Mouse (Mus musculus) liver, embryonic 11.5 days (tissue): ENCODE results near the gene Sh3bgrl2. TPM values are rescaled to one million over a fixed set of nuclear protein-coding genes. Genes with fewer than 3 reads are reported as not detected.

Experiments used
- ATAC-seq: fragments of 200-750 bp; cut with Nextera tagmentation; replicated peaks from 2 replicates; pipeline ENCODE4 v1.8.0; 2017; ENCODE audit warnings: moderate number of reproducible peaks, mild to moderate bottlenecking, moderate TSS enrichment, moderate library complexity; ENCODE audit not compliant: low FRiP score
- DNase-seq: peaks from one replicate; pipeline ENCODE4 v3.0.0-alpha.2; 2017; ENCODE audit warnings: low spot score
- H3K27ac ChIP-seq: fragments of 300-500 bp; sonication (generic); 2 replicates; pipeline ENCODE4 v1.5.1; 2014; ENCODE audit warnings: mild to moderate bottlenecking, low read depth, low read length, control low read depth
- H3K27me3 ChIP-seq: fragments of 300-500 bp; sonication (generic); replicated peaks from 2 replicates; pipeline ENCODE4 v1.6.1; 2014; ENCODE audit warnings: low read length, mixed read lengths; ENCODE audit not compliant: control insufficient read depth, insufficient read depth
- H3K36me3 ChIP-seq: fragments of 300-500 bp; sonication (generic); 2 replicates; pipeline ENCODE4 v1.6.1; 2014; ENCODE audit warnings: mild to moderate bottlenecking, low read length, moderate library complexity, mixed read lengths; ENCODE audit not compliant: control insufficient read depth, insufficient read depth
- H3K4me1 ChIP-seq: fragments of 300-500 bp; sonication (generic); replicated peaks from 2 replicates; pipeline ENCODE4 v1.6.1; 2014; ENCODE audit warnings: low read length, mixed read lengths; ENCODE audit not compliant: control insufficient read depth, insufficient read depth
- H3K4me2 ChIP-seq: fragments of 300-500 bp; sonication (generic); 2 replicates; pipeline ENCODE4 v1.6.1; 2014; ENCODE audit warnings: mild to moderate bottlenecking, control low read depth, moderate library complexity
- H3K4me3 ChIP-seq: fragments of 300-500 bp; sonication (generic); 2 replicates; pipeline ENCODE4 v1.5.1; 2014; ENCODE audit warnings: low read depth, low read length, control low read depth
- H3K9ac ChIP-seq: fragments of 300-500 bp; sonication (generic); 2 replicates; pipeline ENCODE4 v1.6.1; 2014; ENCODE audit warnings: low read depth, low read length, control low read depth
- H3K9me3 ChIP-seq: fragments of 300-500 bp; sonication (generic); 2 replicates; pipeline ENCODE4 v1.6.1; 2016; ENCODE audit warnings: low read length, inconsistent platforms, mixed read lengths; ENCODE audit not compliant: control insufficient read depth
- WGBS: fragments of 180-500 bp; shearing (Covaris S2); extraction: QIAGEN DNeasy Blood & Tissue Kit; methylation state at CpG from one replicate; pipeline ENCODE4 v1.1.7; 2014; 5-methylcytosine and 5-hydroxymethylcytosine counted together
- polyA plus RNA-seq: library from polyadenylated mRNA; unstranded; fragments of >200 nt; fragmentation: Nextera tagmentation; extraction: Ambion mirVana; gene quantifications from 2 replicates; pipeline ENCODE4 v1.2.1, GENCODE M21; 2014

Sh3bgrl2 gene
- polyA plus RNA-seq, 1 experiment from 2014 or later: 17.2 TPM

DNA sequence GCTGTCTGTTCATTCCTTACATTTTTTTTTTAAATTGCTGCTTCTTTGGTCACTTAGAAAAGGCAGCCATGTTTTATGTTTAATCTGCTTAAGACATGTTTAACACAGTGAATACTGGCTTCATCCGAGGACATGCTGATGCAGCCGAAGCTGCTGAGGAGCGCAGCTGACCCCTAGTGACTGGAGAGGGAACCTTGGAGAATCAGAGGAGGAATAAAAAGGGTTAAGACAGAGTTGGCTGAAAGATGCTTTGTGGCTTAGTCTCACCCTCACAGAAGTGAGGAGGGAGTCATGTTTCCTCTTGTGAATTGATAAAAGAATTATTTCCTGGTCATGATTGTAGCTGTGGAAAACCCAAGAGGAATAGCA, 28.5 kb downstream of the Sh3bgrl2 start:
- H3K4me2 ChIP-seq: no peak overlapping the region
- ATAC-seq: no peak

DNA sequence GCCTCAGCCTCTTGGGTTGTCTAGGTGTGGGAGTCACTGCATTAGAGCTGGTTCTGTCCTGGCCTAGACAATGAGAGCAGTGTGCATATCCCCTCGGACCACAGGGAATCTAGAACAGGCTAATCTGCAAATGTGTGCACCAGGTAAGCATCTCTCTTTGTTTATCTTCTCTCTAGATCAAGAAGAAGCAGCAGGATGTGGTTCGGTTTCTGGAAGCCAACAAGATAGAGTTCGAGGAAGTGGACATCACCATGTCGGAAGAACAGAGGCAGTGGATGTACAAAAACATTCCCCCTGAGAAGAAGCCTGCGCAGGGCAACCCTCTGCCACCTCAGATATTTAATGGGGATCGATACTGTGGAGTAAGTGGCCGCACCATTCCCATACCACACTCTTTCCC, 29.1 kb downstream of the Sh3bgrl2 start:
- 76% methylated on average over 7 of the region's 7 CpGs for WGBS
- Histone ChIP-seq H3K36me3 (no peaks in the 10 kb centered on the region), H3K4me1 (peaks cover 3% of the 10 kb centered on the region; the same call in 1 of the 2 replicates), H3K27ac (no peak overlapping the region), H3K9ac (no peak overlapping the region), H3K4me3 (no peak overlapping the region), H3K4me2 (no peak overlapping the region), H3K27me3 (no peaks in the 10 kb centered on the region), H3K9me3 (no peaks in the 10 kb centered on the region)
- no peak; the same call in 1 of the 2 replicates for ATAC-seq
- DNase-seq: no peak

More for the DNA sequence above, 28.5 kb downstream of the Sh3bgrl2 start:
- Histone ChIP-seq H3K27me3 (no peaks in the 10 kb centered on the region), H3K4me3 (no peak overlapping the region), H3K36me3 (no peaks in the 10 kb centered on the region), H3K9me3 (no peaks in the 10 kb centered on the region), H3K4me1 (peaks cover 3% of the 10 kb centered on the region; the same call in 1 of the 2 replicates), H3K9ac (no peak overlapping the region), H3K27ac (no peak overlapping the region)
- 41% methylated on average over 3 of the region's 3 CpGs for WGBS
- DNase-seq: no peak

DNA sequence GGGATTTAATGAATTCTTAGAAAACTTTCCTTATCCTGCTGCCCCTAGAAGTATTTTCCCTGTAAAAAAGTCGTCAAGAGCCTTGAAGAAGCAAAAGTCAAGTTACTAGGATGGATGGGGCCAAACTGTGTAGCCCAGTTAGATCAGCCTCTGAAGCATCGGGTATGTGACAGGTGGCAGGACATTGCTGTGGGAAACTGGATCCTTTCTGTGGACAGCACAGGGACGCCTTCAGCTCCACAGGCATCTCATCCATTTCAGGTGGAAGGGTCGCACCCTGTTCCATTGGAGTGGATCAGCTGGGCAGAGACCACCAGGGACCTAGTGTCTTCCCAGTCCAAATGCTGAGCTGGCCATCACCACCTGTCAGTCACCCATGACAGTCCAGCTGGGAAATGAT, 30.9 kb downstream of the Sh3bgrl2 start:
- ATAC-seq: no peak
- no peak overlapping the region for H3K4me3 ChIP-seq
- no peaks in the 10 kb centered on the region for H3K36me3 ChIP-seq
- no peak overlapping the region for H3K4me2 ChIP-seq
- H3K9me3 ChIP-seq: no peaks in the 10 kb centered on the region
- no peaks in the 10 kb centered on the region for H3K27me3 ChIP-seq
- H3K9ac ChIP-seq: no peak overlapping the region
- H3K4me1 ChIP-seq: no peaks in the 10 kb centered on the region
- H3K27ac ChIP-seq: no peak overlapping the region
- WGBS: 66% methylated on average over 4 of the region's 4 CpGs
- no peak for DNase-seq

DNA sequence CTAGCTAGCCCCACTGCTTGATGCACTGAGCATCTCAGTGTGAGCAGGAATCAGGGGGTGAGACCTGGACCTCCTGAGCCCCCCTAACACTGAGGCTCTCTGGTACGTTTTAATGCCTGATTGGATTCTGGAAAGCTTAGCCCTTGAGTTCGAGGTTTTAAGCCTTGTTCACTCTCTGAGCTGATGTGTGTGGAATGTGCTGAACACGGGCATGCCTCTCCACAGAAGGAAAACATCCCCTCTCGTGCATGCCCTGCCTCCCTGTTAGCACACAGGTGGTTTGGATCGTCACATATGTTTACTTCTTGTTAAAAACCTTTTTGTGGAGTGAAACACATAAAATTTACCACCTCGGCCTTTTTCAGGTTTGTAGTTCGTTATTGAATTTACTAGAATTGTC, 34.6 kb downstream of the Sh3bgrl2 start:
- H3K4me1 ChIP-seq: no peaks in the 10 kb centered on the region
- no peaks in the 10 kb centered on the region for H3K27me3 ChIP-seq
- no peak overlapping the region for H3K27ac ChIP-seq
- H3K4me3 ChIP-seq: no peak overlapping the region
- H3K9ac ChIP-seq: no peak overlapping the region
- WGBS: 68% methylated on average over 7 of the region's 7 CpGs
- no peaks in the 10 kb centered on the region for H3K9me3 ChIP-seq
- ATAC-seq: no peak
- DNase-seq: no peak
- no peak overlapping the region for H3K4me2 ChIP-seq
- no peaks in the 10 kb centered on the region for H3K36me3 ChIP-seq

DNA sequence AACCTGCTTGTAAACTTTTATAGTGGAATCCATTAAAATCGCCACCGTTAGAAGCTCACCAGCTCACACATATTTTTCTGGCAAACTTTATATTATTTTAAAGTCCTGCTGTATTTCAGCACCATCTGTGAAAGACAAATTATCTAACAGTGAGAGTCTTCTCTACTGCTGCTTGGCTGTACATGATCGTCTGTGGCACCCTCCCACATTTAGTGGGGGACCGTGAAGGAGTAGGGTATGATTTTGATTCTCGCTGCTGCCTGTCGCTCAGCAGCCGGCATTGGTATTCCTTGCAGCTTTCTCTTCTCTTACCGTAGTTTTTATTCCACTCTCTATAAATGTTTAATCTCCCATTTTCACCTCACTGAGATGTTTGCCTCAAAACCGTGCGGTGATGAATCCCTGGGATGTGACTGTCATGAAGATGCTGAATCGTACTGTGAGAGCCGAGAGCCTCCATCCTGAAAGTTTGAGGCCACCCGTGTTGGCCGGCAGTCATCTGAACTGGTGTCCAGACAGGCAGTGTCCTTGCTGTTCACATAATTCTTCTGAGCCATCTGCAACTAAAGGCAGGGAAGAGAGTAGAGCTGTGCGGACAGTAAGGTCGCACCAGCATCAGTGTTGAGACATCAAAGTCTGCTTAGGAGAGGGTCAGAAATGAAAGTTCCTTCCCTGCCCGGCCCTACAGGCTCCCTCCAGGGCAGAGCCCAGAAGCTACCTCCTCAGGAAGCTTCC, 38.4 kb downstream of the Sh3bgrl2 start:
- no peaks in the 10 kb centered on the region for H3K4me1 ChIP-seq
- H3K4me3 ChIP-seq: no peak overlapping the region
- H3K9ac ChIP-seq: no peak overlapping the region
- no peak overlapping the region for H3K27ac ChIP-seq
- H3K36me3 ChIP-seq: no peaks in the 10 kb centered on the region
- DNase-seq (no peak), ATAC-seq (no peak)
- 88% methylated on average over 17 of the region's 17 CpGs for WGBS
- H3K4me2 ChIP-seq: no peak overlapping the region
- no peaks in the 10 kb centered on the region for H3K27me3 ChIP-seq
- H3K9me3 ChIP-seq: no peaks in the 10 kb centered on the region

DNA sequence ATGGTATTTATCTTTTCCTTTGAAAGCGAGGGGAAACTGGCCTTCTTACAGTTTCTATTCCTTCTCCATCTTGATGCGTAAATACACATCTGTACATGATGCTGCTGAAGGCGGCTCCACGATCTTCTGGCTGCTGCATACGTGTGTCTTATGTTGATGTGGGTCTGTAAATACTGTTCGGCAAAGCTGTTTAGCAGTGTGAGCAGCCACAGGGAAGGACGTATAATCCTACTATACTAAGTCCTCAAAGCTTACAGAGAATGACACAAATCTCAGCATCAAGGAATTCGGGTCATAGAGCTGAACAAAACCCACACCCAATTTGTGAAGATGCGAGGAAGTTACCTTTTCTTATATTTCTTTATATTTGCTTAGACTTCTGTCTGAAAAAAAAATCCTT, 39.0 kb downstream of the Sh3bgrl2 start:
- Histone ChIP-seq H3K27me3 (no peaks in the 10 kb centered on the region), H3K36me3 (no peaks in the 10 kb centered on the region), H3K4me2 (no peak overlapping the region), H3K4me1 (no peaks in the 10 kb centered on the region), H3K9me3 (no peaks in the 10 kb centered on the region), H3K4me3 (no peak overlapping the region), H3K27ac (no peak overlapping the region), H3K9ac (no peak overlapping the region)
- DNase-seq (no peak), ATAC-seq (no peak)
- 91% methylated on average over 9 of the region's 9 CpGs for WGBS

DNA sequence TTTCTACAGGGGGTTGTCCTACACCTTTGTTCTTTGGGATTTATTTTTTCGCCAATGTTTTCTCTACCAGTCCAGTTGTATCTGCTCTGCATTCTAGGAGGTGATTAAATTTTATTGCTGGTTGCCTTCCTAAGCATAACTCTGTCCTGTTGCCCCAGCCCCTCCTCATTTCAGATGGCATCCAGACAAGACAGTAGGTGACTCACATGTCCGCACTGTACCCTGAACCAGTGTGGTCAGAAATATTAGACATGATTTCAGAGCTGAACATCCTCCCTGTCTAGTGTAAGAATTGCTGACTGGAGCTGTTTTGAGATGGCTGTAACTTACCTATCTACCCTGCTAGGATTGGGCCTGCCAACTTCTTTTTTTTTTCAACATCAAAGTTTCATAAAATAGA, 40.9 kb downstream of the Sh3bgrl2 start:
- WGBS: 79% methylated on average over 2 of the region's 2 CpGs
- Histone ChIP-seq H3K27me3 (no peaks in the 10 kb centered on the region), H3K9me3 (no peaks in the 10 kb centered on the region), H3K4me3 (no peak overlapping the region), H3K4me2 (no peak overlapping the region), H3K4me1 (no peaks in the 10 kb centered on the region), H3K36me3 (no peaks in the 10 kb centered on the region), H3K9ac (no peak overlapping the region), H3K27ac (no peak overlapping the region)
- DNase-seq: no peak
- ATAC-seq: no peak

DNA sequence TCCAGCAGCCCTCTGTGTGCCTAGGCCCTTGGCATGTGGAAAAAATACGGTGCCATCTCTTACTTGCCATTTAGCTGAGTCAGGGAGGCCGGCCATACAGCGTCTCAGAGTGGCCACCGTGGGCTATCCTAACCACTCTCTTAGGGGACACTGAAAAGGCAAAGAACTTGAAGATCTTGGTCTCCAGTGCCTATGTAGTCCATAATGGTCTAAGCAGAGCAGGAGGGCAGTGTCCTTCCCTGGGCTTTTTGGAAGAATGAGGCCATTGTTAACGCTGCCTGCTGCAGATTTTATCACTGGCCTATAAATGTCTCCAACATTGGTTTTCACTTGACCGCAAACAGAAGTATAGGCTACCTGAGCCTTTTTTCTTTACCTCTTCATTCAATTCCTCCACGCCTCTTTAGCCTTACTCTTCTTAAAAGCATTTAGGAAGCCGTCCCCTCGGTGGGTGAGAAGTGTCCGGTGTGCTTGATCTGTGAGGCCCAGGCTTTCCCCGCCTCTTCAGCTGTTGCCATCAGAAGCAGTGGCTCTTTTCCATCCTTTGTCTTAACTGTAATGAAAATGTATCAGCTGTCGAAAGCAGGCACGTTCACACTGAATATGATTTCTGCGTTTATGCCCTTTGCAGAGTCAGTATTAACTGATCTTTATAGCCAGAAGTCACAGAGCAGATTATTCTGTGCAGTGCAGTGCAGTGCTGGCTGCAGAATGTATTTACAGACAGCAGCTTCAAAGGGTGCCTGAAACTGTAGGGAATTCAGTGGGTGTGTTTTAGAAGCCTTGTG, 41.7 kb downstream of the Sh3bgrl2 start:
- no peak for DNase-seq
- Histone ChIP-seq H3K9ac (no peak overlapping the region), H3K27me3 (no peaks in the 10 kb centered on the region), H3K4me2 (no peak overlapping the region), H3K9me3 (no peaks in the 10 kb centered on the region), H3K4me3 (no peak overlapping the region), H3K27ac (no peak overlapping the region), H3K4me1 (no peaks in the 10 kb centered on the region), H3K36me3 (no peaks in the 10 kb centered on the region)
- 74% methylated on average over 14 of the region's 14 CpGs for WGBS
- ATAC-seq: no peak
